Mouse (Mus musculus) cortical plate, adult 2 months (tissue): Measurements from ENCODE around the gene Ubc. TPM values are rescaled to one million over a fixed set of nuclear protein-coding genes. Genes with fewer than 3 reads are reported as not detected.
A peak's percentile ranks its signal among the peaks of the same experiment; 100 is the strongest.

Source experiments
- H3K27ac ChIP-seq: fragments of 200-500 bp; 2 replicates; pipeline ENCODE4 v1.5.1; 2012; ENCODE audit warnings: low read length, control low read depth, inconsistent platforms; ENCODE audit not compliant: insufficient read depth
- H3K4me1 ChIP-seq: fragments of 200-500 bp; 2 replicates; pipeline ENCODE4 v1.6.1; 2011; ENCODE audit warnings: low read length; ENCODE audit not compliant: control insufficient read depth, insufficient read depth
- H3K4me3 ChIP-seq: fragments of 200-500 bp; 2 replicates; pipeline ENCODE4 v1.5.1; 2011; ENCODE audit warnings: mild to moderate bottlenecking, low read length, control low read depth; ENCODE audit not compliant: insufficient read depth
- CTCF ChIP-seq: fragments of 200-500 bp; IDR thresholded peaks from 2 replicates; pipeline ENCODE4 v1.5.1; 2011; ENCODE audit warnings: mild to moderate bottlenecking, control low read depth, low read length; ENCODE audit not compliant: insufficient read depth; ENCODE audit errors: extremely low read depth
- POLR2A ChIP-seq: fragments of 200-500 bp; IDR thresholded peaks from 2 replicates; pipeline ENCODE4 v1.6.1; 2011; ENCODE audit warnings: mild to moderate bottlenecking, low read length, control low read depth; ENCODE audit not compliant: insufficient read depth; ENCODE audit errors: extremely low read depth
- polyA plus RNA-seq: library from polyadenylated mRNA; depleted of rRNA; stranded (reverse); fragments of >200 nt; gene quantifications from 2 replicates; pipeline ENCODE4 v1.2.3, GENCODE M21; 2012

The Ubc gene
- polyA plus RNA-seq, 1 experiment: 769 TPM

- H3K27ac ChIP-seq: no peak overlapping the region
- TF ChIP-seq POLR2A (no peak), CTCF (peak; percentile 61)
- H3K4me3 ChIP-seq: no peak overlapping the region
- H3K4me1 ChIP-seq: no peaks in the 10 kb centered on the region
These were observed 22.0 kb upstream of the Ubc start for GRCm38 (mm10) chr5:125411972-125412530.

- no peak for TF ChIP-seq CTCF
- TF ChIP-seq POLR2A: no peak
- Histone ChIP-seq H3K27ac (0 out of 2 replicates have a peak overlapping the region, but pooled peaks have one; percentile 18), H3K4me3 (peak overlapping the region; percentile 27), H3K4me1 (no peaks in the 10 kb centered on the region)
These were observed 19.5 kb upstream of the Ubc start for GRCm38 (mm10) chr5:125409348-125410090.

GRCm38 (mm10) chr5:125408842-125409241 is 18.8 kb upstream of the Ubc start:
- Histone ChIP-seq H3K4me1 (no peaks in the 10 kb centered on the region), H3K4me3 (peak overlapping the region; percentile 27), H3K27ac (0 out of 2 replicates have a peak overlapping the region, but pooled peaks have one; percentile 18)
- no peak for TF ChIP-seq POLR2A
- TF ChIP-seq CTCF: no peak

GRCm38 (mm10) chr5:125407910-125408575 is 18.0 kb upstream of the Ubc start:
- H3K4me1 ChIP-seq: no peaks in the 10 kb centered on the region
- no peak for TF ChIP-seq CTCF
- no peak for TF ChIP-seq POLR2A
- H3K27ac ChIP-seq: no peak overlapping the region
- H3K4me3 ChIP-seq: no peak overlapping the region

GRCm38 (mm10) chr5:125407020-125407830 is 17.2 kb upstream of the Ubc start:
- TF ChIP-seq POLR2A (no peak), CTCF (no peak)
- Histone ChIP-seq H3K27ac (no peak overlapping the region), H3K4me1 (no peaks in the 10 kb centered on the region), H3K4me3 (peak overlapping the region; percentile 56; the same call in 1 of the 2 replicates)

- H3K4me1 ChIP-seq: no peaks in the 10 kb centered on the region
- TF ChIP-seq POLR2A: peak; percentile 49
- no peak for TF ChIP-seq CTCF
- H3K27ac ChIP-seq: peak overlapping the region; percentile 90
- H3K4me3 ChIP-seq: peak overlapping the region; percentile 56
These were observed 16.5 kb upstream of the Ubc start for GRCm38 (mm10) chr5:125406322-125407016.

GRCm38 (mm10) chr5:125405546-125406248 is 15.7 kb upstream of the Ubc start:
- TF ChIP-seq POLR2A (no peak), CTCF (no peak)
- H3K4me1 ChIP-seq: no peaks in the 10 kb centered on the region
- H3K4me3 ChIP-seq: peak overlapping the region; percentile 56
- peak overlapping the region; percentile 90 for H3K27ac ChIP-seq

- H3K27ac ChIP-seq: peak overlapping the region; percentile 66
- H3K4me1 ChIP-seq: no peaks in the 10 kb centered on the region
- TF ChIP-seq POLR2A (0 out of 2 replicates have a peak, but pooled peaks have one; percentile 33), CTCF (no peak)
- peak overlapping the region; percentile 56 for H3K4me3 ChIP-seq
These were observed 15.0 kb upstream of the Ubc start for GRCm38 (mm10) chr5:125404903-125405545.
